Mouse (Mus musculus) granulocyte monocyte progenitor cell, adult 5-6 weeks (primary cell): ENCODE results near the gene Olfr455. TPM values are rescaled to one million over a fixed set of nuclear protein-coding genes. Genes with fewer than 3 reads are reported as not detected.
A peak's percentile ranks its signal among the peaks of the same experiment; 100 is the strongest.

Experiments used
- ATAC-seq: replicated peaks from 2 replicates; pipeline ENCODE4 v1.8.0; 2016; ENCODE audit warnings: mild to moderate bottlenecking, moderate TSS enrichment, inconsistent platforms; ENCODE audit not compliant: poor library complexity, severe bottlenecking
- total RNA-seq, 2 experiments: library from RNA; stranded (forward) in 1 of 2; stranded (reverse) in 1 of 2; fragments of 200-712, 200-1000 nt in 1 of 2; fragments of >200 nt in 1 of 2; fragmentation: Nextera tagmentation in 1 of 2; gene quantifications; 2 replicates each; pipeline ENCODE4 v1.2.3; 2014 to 2017

Olfr455 gene
- total RNA-seq (2014; fragmentation: Nextera tagmentation) (not detected in 2 replicates), total RNA-seq (2017) (not detected in 2 replicates)

DNA sequence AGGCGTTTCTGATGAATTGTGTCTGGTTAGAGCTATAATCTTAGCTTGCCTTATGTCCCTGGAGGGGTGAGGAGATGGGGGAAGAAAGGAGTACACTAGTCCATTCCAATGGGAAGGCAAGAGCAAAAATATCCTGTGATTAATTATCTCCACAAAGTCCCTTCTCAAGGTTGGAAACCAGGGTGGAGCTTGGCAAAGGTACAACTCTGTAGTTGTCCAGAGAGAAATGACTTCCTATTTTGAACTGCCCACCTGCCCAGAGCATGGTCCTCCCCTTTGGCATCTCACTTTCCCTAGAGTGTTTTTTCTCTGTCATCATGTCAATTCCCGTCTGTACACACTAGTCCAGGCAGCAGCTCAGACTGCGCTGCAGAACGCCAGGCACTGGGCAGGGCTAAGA, at the start of gene Olfr455:
Gene Olfr455, minus strand, starts transcription at position 127 of the 400 bp plus-strand sequence.
- no peak for ATAC-seq

DNA sequence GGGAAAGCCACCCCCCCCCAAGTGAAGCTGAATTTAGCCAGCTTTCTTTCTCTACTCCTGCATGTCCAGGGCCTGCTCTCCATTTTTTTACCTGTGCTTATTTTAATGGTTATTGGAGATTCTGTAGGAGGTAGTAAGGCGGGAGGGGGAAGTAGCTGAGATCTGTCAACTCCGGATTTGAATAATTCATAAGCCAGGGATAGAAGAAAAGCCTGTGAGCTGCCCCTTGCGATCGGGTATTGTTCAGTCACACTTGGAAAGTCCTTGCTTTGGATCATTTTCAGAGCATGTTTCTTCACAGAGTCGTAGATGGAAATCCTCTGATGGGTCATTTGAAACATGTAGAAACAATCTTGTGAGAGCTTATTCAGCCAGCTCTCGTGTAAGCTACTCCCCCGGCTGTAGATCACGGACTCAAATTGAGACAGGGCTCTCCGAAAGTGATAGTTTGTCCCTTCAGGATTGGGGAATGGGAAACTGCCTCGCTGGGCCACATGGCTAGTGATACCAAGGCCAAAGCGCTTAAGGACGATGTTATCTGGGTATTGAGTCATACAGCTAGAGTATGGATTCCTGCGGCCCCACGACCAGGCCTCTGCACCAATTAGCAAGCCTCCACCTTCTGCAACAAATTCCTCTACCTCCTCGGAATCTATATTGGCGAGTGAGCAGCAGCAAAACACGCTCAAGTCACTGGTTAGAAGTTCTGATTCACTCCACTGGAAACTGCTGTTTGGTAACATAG, 45.9 kb upstream of the Olfr455 start:
- no peak for ATAC-seq

DNA sequence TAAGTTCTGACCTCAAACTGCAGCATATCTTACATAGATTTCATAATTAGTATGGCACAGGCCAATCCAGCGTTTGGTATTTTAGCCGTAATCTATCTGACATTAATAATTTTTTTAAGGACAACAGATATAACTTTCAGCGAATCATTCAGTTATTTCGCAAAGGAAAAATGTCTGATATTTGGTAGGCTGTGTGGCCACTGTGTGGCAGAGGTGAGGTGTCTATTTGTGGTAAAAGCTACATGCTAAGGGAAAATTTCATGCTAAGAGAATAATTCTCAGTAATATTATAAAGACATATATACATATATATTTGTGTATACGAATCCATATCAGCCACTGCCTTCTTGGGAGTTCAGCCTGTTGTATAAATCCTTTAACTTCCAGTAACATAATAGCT, 39.2 kb upstream of the Olfr455 start:
- no peak for ATAC-seq

GRCm38 (mm10) chr6:42583488-42583872, 36.1 kb upstream of the Olfr455 start:
- peak; percentile 81 for ATAC-seq

- no peak for ATAC-seq
These were observed 35.5 kb upstream of the Olfr455 start for GRCm38 (mm10) chr6:42582741-42583487.

DNA sequence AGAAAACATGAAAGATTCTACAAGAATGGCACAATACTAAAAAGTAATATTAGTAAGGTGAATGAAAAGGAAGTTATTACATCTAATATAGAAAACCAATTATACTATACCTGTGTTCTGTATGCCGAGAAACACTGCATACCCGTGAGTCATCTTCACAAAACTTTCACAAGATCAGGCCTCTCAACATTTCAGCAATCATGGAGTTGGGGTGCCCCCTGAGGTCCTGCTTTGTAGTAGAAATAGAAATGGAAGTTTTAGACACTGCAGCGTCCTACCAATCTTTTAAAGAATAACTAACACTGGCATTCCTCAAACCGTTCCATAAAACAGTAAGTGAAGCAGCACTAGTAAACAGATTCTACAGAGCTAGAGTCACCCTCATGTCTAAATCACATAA, 31.3 kb upstream of the Olfr455 start:
- ATAC-seq, result no peak

DNA sequence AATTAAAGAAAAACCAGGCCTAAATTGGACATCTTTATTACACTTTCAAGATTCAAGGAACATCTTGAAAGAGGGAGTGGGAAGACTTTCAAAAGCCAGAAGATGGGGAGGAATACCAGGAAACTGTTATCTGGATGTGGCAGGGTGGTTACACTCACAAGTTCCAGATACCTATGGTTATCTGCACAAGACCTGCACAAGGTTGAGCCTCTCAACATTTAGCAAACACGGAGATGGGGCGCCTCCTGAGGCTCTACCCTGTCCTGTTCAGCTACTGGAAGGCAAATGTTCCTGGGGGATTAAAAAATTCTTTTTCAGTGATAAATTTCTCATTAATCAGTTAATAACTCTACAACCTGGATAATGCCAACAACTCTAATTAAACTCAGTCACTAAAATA, 30.0 kb upstream of the Olfr455 start:
- no peak for ATAC-seq

DNA sequence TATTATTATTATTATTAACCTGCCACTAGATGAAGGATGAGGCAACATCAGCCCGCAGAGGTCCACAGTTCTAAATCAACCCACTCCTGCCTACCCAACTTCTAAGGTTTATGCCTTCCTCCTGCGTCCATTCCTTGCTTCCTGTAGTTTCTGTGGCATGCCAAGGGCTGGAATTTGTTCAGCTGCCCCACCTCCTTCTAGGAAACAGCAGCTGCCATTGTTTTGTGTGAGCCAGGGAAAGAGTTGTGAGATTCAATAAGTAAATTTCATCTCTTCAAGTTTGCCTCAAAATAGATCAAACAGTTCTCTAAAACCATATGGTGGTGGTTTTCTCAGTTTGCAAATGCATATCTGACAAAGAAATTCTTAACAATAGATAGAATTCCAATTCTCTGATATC, 20.8 kb upstream of the Olfr455 start:
- no peak for ATAC-seq

- no peak for ATAC-seq
These were observed 18.8 kb upstream of the Olfr455 start for GRCm38 (mm10) chr6:42566076-42566598.

DNA sequence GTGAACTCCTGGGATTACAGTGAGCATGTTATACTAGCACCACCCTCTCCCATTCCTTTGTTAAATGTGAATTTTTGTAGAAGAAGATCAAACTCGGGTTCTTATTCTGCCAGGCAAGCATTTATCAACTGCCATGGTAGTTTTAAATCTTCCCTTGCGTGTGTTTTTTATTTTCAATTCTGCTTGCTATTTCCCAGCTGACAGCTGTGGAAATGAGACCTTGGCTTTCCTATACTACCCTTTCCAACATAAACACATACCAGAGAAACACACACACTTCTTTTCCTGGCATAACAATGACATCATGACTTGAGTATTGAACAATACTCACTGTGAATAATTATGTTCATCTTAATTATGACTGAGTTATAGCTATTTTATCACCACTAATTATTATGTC, 14.9 kb upstream of the Olfr455 start:
- no peak for ATAC-seq

GRCm38 (mm10) chr6:42560885-42561284, 13.5 kb upstream of the Olfr455 start:
- ATAC-seq, result no peak

- no peak for ATAC-seq
These were observed 11.3 kb upstream of the Olfr455 start for GRCm38 (mm10) chr6:42558641-42559040.

DNA sequence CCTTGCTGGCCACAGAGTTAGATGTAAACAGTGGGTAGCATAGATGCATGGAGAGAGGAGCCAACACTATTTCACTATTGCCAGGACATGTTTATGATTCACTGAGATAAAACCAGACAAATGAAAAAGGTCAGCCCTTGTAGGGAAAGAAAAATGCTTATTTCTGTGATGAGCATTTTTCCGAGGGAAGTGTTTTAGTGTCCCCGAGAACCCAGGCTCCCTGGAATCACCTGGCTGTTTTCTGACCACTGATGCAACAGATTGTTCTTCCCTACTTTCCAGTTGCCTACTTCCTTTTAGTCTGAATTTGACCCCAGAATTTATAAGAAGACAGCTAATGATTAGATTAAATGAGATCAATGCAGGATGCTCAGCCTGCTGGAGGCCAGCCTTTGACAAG, 1.2 kb downstream of the Olfr455 start:
- no peak for ATAC-seq

GRCm38 (mm10) chr6:42545451-42545885, 1.9 kb downstream of the Olfr455 start:
- ATAC-seq, result no peak

DNA sequence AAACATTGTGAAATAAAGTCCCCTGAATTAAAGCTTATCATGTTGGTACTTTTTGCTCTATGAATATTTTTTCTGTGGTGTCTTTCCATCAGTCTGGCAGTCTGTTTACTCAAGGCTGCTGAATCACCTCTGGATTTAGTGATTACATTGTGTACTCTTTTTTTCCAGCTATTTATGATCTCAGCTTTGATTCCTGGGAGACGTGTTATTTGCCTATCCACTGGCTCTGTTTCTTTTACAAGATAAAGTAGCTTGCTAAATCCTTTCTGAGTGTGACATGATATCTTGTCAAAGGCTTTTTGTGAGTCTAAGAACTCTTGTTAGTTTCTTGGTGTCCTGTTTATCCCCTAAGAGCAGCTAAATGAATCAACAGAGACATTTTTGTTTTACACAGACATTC, 2.5 kb downstream of the Olfr455 start:
- no peak for ATAC-seq

- no peak for ATAC-seq
These were observed 5.1 kb downstream of the Olfr455 start for GRCm38 (mm10) chr6:42542036-42543031.

- ATAC-seq, result no peak
These were observed 6.7 kb downstream of the Olfr455 start for GRCm38 (mm10) chr6:42540681-42541080.

DNA sequence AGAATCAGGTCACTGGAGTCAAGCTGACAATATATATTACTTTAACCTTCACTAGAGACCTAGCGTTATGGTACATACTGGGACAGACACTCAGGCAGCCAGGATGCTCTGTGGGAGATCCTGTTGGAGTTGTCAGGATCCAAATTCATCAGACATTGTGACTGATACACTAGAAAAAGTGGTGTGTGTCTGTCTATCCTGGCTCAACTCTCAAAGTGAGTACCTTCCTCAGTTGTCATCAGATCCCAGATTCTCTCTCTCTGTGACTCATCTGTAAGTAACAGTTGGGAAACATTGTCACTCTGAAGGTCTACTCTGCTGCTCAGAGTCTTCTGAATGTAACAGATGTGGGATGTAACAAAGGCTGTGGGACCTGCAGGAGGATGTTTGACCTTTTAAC, 7.7 kb downstream of the Olfr455 start:
- ATAC-seq, result no peak

- ATAC-seq, result no peak
These were observed 33.9 kb downstream of the Olfr455 start for GRCm38 (mm10) chr6:42513461-42513860.

DNA sequence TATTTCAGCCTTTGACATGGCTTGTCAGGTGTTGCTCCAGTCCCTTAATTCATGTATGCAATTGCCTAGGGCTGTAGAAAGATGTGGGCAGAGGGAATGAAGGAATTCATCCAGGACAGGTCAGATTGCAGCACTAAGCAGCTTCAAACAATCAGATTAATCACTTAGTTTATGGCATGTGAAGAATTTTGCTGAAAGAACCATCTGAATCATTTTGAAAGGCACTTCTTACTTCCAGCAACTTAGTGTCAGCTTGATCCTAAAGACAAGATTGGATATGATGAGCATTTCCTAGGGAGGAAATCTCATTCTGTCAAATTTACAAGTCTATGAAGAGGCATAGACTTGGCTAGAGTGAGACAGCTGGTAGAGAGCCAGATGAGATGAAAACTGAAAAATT, 38.1 kb downstream of the Olfr455 start:
- ATAC-seq, result no peak
